In genomic region chr17:45004477-45005170, GRCm38 (mm10) we compare ENCODE assay signal across 14 mouse cellular contexts.
"Had no signal": no experiment of that assay in that cellular context is flagged by ENCODE, and none has a peak within 500 bp of the region (broad histone marks: within the 10 kb centered on the region; RNA-seq: fewer than 3 reads in every experiment).

No protein-coding gene starts in this region.

- H3K27ac ChIP-seq: kidney, embryonic 15.5 days; left cerebral cortex, adult 2 months; limb, embryonic 15.5 days; liver, embryonic 12.5 days; midbrain, embryonic 12.5 days; stomach, postnatal 0 days had no signal

- H3K9me3 ChIP-seq: kidney, embryonic 15.5 days; limb, embryonic 15.5 days; liver, embryonic 12.5 days; megakaryocyte, embryonic 14.5 days; midbrain, embryonic 12.5 days had no signal

- H3K4me1 ChIP-seq: kidney, embryonic 15.5 days; liver, embryonic 12.5 days; midbrain, embryonic 12.5 days had no signal

- H3K27me3 ChIP-seq: kidney, embryonic 15.5 days; limb, embryonic 15.5 days; liver, embryonic 12.5 days; megakaryocyte, embryonic 14.5 days; midbrain, embryonic 12.5 days had no signal

- H3K4me2 ChIP-seq: kidney, embryonic 15.5 days; limb, embryonic 15.5 days; liver, embryonic 12.5 days; lung, embryonic 14.5 days; midbrain, embryonic 12.5 days had no signal

- H3K4me3 ChIP-seq: kidney, embryonic 15.5 days; left cerebral cortex, adult 2 months; limb, embryonic 15.5 days; liver, embryonic 12.5 days; megakaryocyte, embryonic 14.5 days; midbrain, embryonic 12.5 days had no signal

- DNase-seq: kidney, adult 2 months; kidney, postnatal 14 days; lung, embryonic 14.5 days; lung, postnatal 10 days; lung, postnatal 4 days; thymus, postnatal 14 days had no signal

- H3K9ac ChIP-seq: kidney, embryonic 15.5 days; limb, embryonic 15.5 days; liver, embryonic 12.5 days; lung, embryonic 14.5 days; midbrain, embryonic 12.5 days had no signal

- H3K36me3 ChIP-seq: kidney, embryonic 15.5 days; limb, embryonic 15.5 days; liver, embryonic 12.5 days; midbrain, embryonic 12.5 days had no signal

- ATAC-seq: liver, embryonic 12.5 days; midbrain, embryonic 16.5 days had no signal
